In genomic region chr1:46852600-46853272, GRCm38 (mm10) we compare ENCODE assay signal across 8 mouse cellular contexts. TPM values are rescaled to one million over a fixed set of nuclear protein-coding genes. Genes with fewer than 3 reads are reported as not detected.
DNase-seq lines count a peak whose midpoint lies in the region; ATAC-seq lines count a peak whose summit lies in the region.

No protein-coding gene starts in this region.

- WGBS in forebrain, embryonic 10.5 days, result under 1% methylated on average over 74 of the region's 75 CpGs
- under 1% methylated on average over 68 of the region's 75 CpGs for WGBS in heart, embryonic 14.5 days
- WGBS in liver, embryonic 13.5 days (ENCODE audit: insufficient replicate concordance), result under 1% methylated on average over 61 of the region's 75 CpGs

- peak; percentile 58 for ATAC-seq in heart, embryonic 14.5 days (ENCODE audit: insufficient number of reproducible peaks, insufficient read depth, low FRiP score, low read depth)
- ATAC-seq in liver, embryonic 13.5 days (ENCODE audit: low read depth), result peak; percentile 8; the same call in 1 of the 2 replicates

- H3K27ac ChIP-seq in forebrain, embryonic 10.5 days, result peak overlapping the region; percentile 100
- peak overlapping the region; percentile 99 to 100 for H3K27ac ChIP-seq in heart, embryonic 14.5 days (replicated peaks in 1 of 2; ENCODE audit: control insufficient read depth in 1 of 2, insufficient read depth in 1 of 2, low read depth in 2 of 2, low read length in 2 of 2)
- H3K27ac ChIP-seq in liver, embryonic 13.5 days, result peak overlapping the region; percentile 92

- no peaks in the 10 kb centered on the region for H3K9me3 ChIP-seq in forebrain, embryonic 10.5 days
- H3K9me3 ChIP-seq in heart, embryonic 14.5 days (ENCODE audit: control insufficient read depth, low read length), result no peaks in the 10 kb centered on the region
- no peaks in the 10 kb centered on the region for H3K9me3 ChIP-seq in liver, embryonic 13.5 days (replicated peaks)

- H3K4me1 ChIP-seq in forebrain, embryonic 10.5 days, result peaks cover 35% of the 10 kb centered on the region
- H3K4me1 ChIP-seq in heart, embryonic 14.5 days (ENCODE audit: control insufficient read depth in 2 of 2, insufficient read depth in 2 of 2, low read length in 2 of 2), result peaks cover 2 to 16% of the 10 kb centered on the region in 2 experiments
- peaks cover 34% of the 10 kb centered on the region for H3K4me1 ChIP-seq in liver, embryonic 13.5 days (replicated peaks)

- peak overlapping the region; percentile 87 for H3K4me2 ChIP-seq in heart, embryonic 14.5 days (ENCODE audit: low read length)
- peak overlapping the region; percentile 91 for H3K4me2 ChIP-seq in liver, embryonic 13.5 days

- H3K27me3 ChIP-seq in forebrain, embryonic 10.5 days (ENCODE audit: poor library complexity, severe bottlenecking), result no peaks in the 10 kb centered on the region
- H3K27me3 ChIP-seq in heart, embryonic 14.5 days (ENCODE audit: control insufficient read depth, insufficient read depth, low read length), result no peaks in the 10 kb centered on the region
- no peaks in the 10 kb centered on the region for H3K27me3 ChIP-seq in liver, embryonic 13.5 days
- H3K27me3 ChIP-seq in splenic B cell, adult 2 months (ENCODE audit: control insufficient read depth, insufficient read depth, low read length, poor library complexity, severe bottlenecking), result no peaks in the 10 kb centered on the region

- DNase-seq in 416B (ENCODE audit: low read depth), result peak; percentile 89
- DNase-seq in adrenal gland, postnatal 10 days, result peak; percentile 71
- DNase-seq in forebrain, embryonic 10.5 days (ENCODE audit: extremely low spot score, low spot score), result peak; percentile 69
- DNase-seq in kidney, postnatal 10 days, result peak; percentile 87
- peak; percentile 9 for DNase-seq in liver, embryonic 13.5 days
- DNase-seq in naive thymus-derived CD4-positive, alpha-beta T cell, adult 2 months (ENCODE audit: low read depth), result peak; percentile 86
- peak; percentile 63 for DNase-seq in splenic B cell, adult 2 months (ENCODE audit: low read depth, low spot score)

- peak overlapping the region; percentile 86 for H3K4me3 ChIP-seq in forebrain, embryonic 10.5 days
- peak overlapping the region; percentile 96 to 97 for H3K4me3 ChIP-seq in heart, embryonic 14.5 days (ENCODE audit: control insufficient read depth in 1 of 2, insufficient read depth in 1 of 2, low read depth in 1 of 2, low read length in 2 of 2)
- H3K4me3 ChIP-seq in liver, embryonic 13.5 days (replicated peaks), result peak overlapping the region; percentile 90

- H3K9ac ChIP-seq in heart, embryonic 14.5 days (ENCODE audit: low read length), result peak overlapping the region; percentile 96
- peak overlapping the region; percentile 95 for H3K9ac ChIP-seq in liver, embryonic 13.5 days

- H3K36me3 ChIP-seq in forebrain, embryonic 10.5 days (replicated peaks), result no peaks in the 10 kb centered on the region
- H3K36me3 ChIP-seq in heart, embryonic 14.5 days (ENCODE audit: control insufficient read depth, insufficient read depth, low read length), result no peaks in the 10 kb centered on the region
- H3K36me3 ChIP-seq in liver, embryonic 13.5 days, result no peaks in the 10 kb centered on the region
- no peaks in the 10 kb centered on the region for H3K36me3 ChIP-seq in splenic B cell, adult 2 months (ENCODE audit: control insufficient read depth, insufficient read depth, low read length, poor library complexity, severe bottlenecking)

RNA-seq across cellular contexts. Expression of gene Slc39a10, which starts 39.9 kb away (rescaled TPM):
- 10 to 100 TPM; 16.7 to 19.4 TPM for total RNA-seq in adrenal gland, postnatal 10 days (2021)
- 63.0 and 65.0 TPM in 2 replicates for polyA plus RNA-seq in forebrain, embryonic 10.5 days (2016; fragmentation: Nextera tagmentation; extraction: Ambion mirVana)
- polyA plus RNA-seq in heart, embryonic 14.5 days (2014; fragmentation: Nextera tagmentation; extraction: Ambion mirVana), result 27.0 and 27.8 TPM in 2 replicates
- polyA plus RNA-seq in liver, embryonic 13.5 days (2015; fragmentation: Nextera tagmentation; extraction: Ambion mirVana), result 4.5 and 5.9 TPM in 2 replicates

Comparison
In these comparisons a context has a peak if more than half of its experiments do, and no peak if none do; other contexts are left out.
1. Peak in every context shown above with its lines: DNase-seq, ATAC-seq, H3K4me3 ChIP-seq and H3K27ac ChIP-seq.
2. DNase-seq: peak in every context shown above with its lines; median percentile 89 in 416B; 87 in kidney, postnatal 10 days; 86 in naive thymus-derived CD4-positive, alpha-beta T cell, adult 2 months; 71 in adrenal gland, postnatal 10 days; 69 in forebrain, embryonic 10.5 days; 63 in splenic B cell, adult 2 months; 9 in liver, embryonic 13.5 days.